Mouse (Mus musculus) hindbrain, embryonic 14.5 days (tissue): ENCODE results near the gene Cbr4. TPM values are rescaled to one million over a fixed set of nuclear protein-coding genes. Genes with fewer than 3 reads are reported as not detected.
A peak's percentile ranks its signal among the peaks of the same experiment; 100 is the strongest.

Experiments used
- ATAC-seq: fragments of 200-750 bp; cut with Nextera tagmentation; 2 replicates; pipeline ENCODE4 v1.8.0; 2017; ENCODE audit warnings: moderate number of reproducible peaks, mild to moderate bottlenecking, moderate TSS enrichment, moderate library complexity; ENCODE audit not compliant: low FRiP score
- DNase-seq: peaks from one replicate; pipeline ENCODE4 v3.0.0-alpha.2; 2015; ENCODE audit warnings: low spot score
- H3K27ac ChIP-seq: fragments of 300-500 bp; sonication (generic); 2 replicates; pipeline ENCODE4 v1.5.1; 2014; ENCODE audit warnings: mild to moderate bottlenecking, moderate library complexity
- H3K27me3 ChIP-seq: fragments of 300-500 bp; sonication (generic); 2 replicates; pipeline ENCODE4 v1.6.1; 2014; ENCODE audit warnings: mild to moderate bottlenecking, low read length, mixed read lengths; ENCODE audit not compliant: control insufficient read depth, insufficient read depth
- H3K36me3 ChIP-seq: fragments of 300-500 bp; sonication (generic); replicated peaks from 2 replicates; pipeline ENCODE4 v1.6.1; 2014; ENCODE audit not compliant: control insufficient read depth, insufficient read depth
- H3K4me1 ChIP-seq: fragments of 300-500 bp; sonication (generic); replicated peaks from 2 replicates; pipeline ENCODE4 v1.6.1; 2014; ENCODE audit warnings: antibody characterized with exemption, low read length, mixed read lengths; ENCODE audit not compliant: control insufficient read depth, insufficient read depth
- H3K4me2 ChIP-seq: fragments of 300-500 bp; sonication (generic); replicated peaks from 2 replicates; pipeline ENCODE4 v1.6.1; 2014; ENCODE audit warnings: mild to moderate bottlenecking, moderate library complexity
- H3K4me3 ChIP-seq: fragments of 300-500 bp; sonication (generic); replicated peaks from 2 replicates; pipeline ENCODE4 v1.5.1; 2014; ENCODE audit warnings: mild to moderate bottlenecking, low read length
- H3K9ac ChIP-seq: fragments of 300-500 bp; sonication (generic); 2 replicates; pipeline ENCODE4 v1.6.1; 2014
- H3K9me3 ChIP-seq: fragments of 300-500 bp; sonication (generic); 2 replicates; pipeline ENCODE4 v1.6.1; 2016; ENCODE audit warnings: low read length; ENCODE audit not compliant: control insufficient read depth
- WGBS: fragments of 180-500 bp; shearing (Covaris S2); extraction: QIAGEN DNeasy Blood & Tissue Kit; methylation state at CpG from one replicate; pipeline ENCODE4 v1.1.7; 2014; 5-methylcytosine and 5-hydroxymethylcytosine counted together
- polyA plus RNA-seq: library from polyadenylated mRNA; unstranded; fragments of >200 nt; fragmentation: Nextera tagmentation; extraction: Ambion mirVana; gene quantifications from 2 replicates; pipeline ENCODE4 v1.2.1, GENCODE M21; 2014

Gene Cbr4
- polyA plus RNA-seq, 1 experiment from 2014 or later, result 22.4 TPM

GRCm38 (mm10) chr8:61462221-61462620, 25.3 kb upstream of the Cbr4 start:
- no peak overlapping the region for H3K9ac ChIP-seq
- H3K36me3 ChIP-seq, result no peaks in the 10 kb centered on the region
- H3K4me3 ChIP-seq, result no peak overlapping the region
- DNase-seq, result no peak
- H3K27ac ChIP-seq, result no peak overlapping the region
- H3K4me2 ChIP-seq, result no peak overlapping the region
- no peaks in the 10 kb centered on the region for H3K27me3 ChIP-seq
- no peaks in the 10 kb centered on the region for H3K9me3 ChIP-seq
- ATAC-seq, result no peak
- 75% methylated on average over 5 of the region's 5 CpGs for WGBS
- peaks cover 6% of the 10 kb centered on the region for H3K4me1 ChIP-seq

DNA sequence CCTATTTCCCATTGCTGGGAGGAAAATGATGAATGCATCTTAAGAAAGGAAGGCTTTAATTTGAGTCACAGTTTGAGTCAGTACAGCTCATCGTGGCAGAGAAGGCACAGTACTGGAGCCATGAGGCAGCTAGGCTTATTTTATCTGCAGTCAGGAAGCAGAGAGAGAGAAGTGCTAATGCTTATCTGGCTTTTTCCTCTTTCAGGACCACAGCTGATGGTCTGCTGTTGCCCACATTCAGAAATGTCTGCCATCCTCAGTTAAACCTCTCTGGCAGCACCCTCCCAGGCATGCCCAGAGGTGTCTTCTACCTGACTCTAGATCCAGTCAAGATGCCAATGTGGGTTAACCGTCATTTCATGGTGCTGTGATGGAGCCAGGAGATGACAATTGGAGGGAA, 23.1 kb upstream of the Cbr4 start:
- 61% methylated on average over 2 of the region's 2 CpGs for WGBS
- ATAC-seq (no peak), DNase-seq (no peak)
- Histone ChIP-seq H3K36me3 (no peaks in the 10 kb centered on the region), H3K4me3 (no peak overlapping the region), H3K27ac (no peak overlapping the region), H3K4me1 (peaks cover 15% of the 10 kb centered on the region), H3K4me2 (no peak overlapping the region), H3K27me3 (no peaks in the 10 kb centered on the region), H3K9me3 (no peaks in the 10 kb centered on the region), H3K9ac (no peak overlapping the region)

DNA sequence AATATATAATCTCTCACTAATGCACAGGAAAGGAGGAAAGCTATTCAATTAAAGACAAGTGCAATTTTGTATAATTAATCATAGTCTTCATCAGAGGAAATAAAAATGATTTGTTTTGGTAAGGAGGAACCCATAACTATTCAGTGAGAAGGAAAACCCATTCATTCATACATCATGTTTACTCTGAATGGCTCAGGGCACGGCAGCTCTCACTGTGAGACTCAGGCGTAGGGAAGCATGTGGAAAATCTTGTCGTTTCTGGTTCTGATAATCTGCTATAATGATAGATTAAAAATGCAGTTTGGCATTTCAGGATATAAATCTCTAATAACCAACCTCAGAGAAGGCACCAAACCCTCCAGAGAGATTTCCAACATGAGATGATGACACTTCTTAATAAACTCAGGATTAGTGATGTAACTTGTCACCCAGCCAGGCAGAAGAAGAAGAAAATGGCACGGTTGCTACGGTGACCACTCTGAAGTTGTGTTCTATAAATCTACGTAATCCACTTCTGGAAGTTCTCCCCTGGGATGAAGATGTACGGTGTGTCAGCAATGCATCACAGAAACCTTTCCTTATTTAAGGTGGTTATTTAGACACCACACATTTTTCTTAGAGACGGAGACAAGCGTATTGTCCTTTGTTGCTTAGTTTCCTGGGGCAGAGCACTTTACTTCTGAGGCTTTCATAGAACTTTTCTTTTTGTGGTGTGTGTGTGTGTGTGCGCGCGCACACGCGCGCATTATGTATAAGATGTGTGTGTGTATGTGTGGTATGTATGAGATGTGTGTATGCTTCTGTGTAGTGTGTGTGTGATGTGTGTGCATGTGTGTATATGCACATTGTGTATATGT, 20.6 kb upstream of the Cbr4 start:
- 65% methylated on average over 15 of the region's 15 CpGs for WGBS

DNA sequence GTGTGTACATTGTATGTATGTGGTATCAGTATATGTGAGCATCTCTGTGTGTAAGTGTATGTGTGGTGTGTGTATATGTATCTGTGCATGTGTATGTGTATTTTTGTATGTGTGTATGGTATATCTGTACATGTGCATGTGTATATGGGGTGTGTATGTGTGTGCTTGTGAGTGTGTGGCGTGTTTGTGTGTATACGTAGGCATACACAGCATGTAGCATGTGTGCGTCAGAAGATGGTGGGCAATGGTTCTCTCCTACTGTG, 20.1 kb upstream of the Cbr4 start:
- Histone ChIP-seq H3K4me3 (no peak overlapping the region), H3K4me2 (no peak overlapping the region), H3K9ac (no peak overlapping the region), H3K36me3 (no peaks in the 10 kb centered on the region), H3K4me1 (peaks cover 15% of the 10 kb centered on the region), H3K27me3 (no peaks in the 10 kb centered on the region), H3K27ac (0 out of 2 replicates have a peak overlapping the region, but pooled peaks have one; percentile 28), H3K9me3 (no peaks in the 10 kb centered on the region)
- DNase-seq (no peak), ATAC-seq (no peak)
- WGBS, result 91% methylated on average over 3 of the region's 3 CpGs

More for the DNA sequence above, 20.6 kb upstream of the Cbr4 start:
- Histone ChIP-seq H3K27me3 (no peaks in the 10 kb centered on the region), H3K4me3 (no peak overlapping the region), H3K9me3 (no peaks in the 10 kb centered on the region), H3K4me1 (peaks cover 15% of the 10 kb centered on the region), H3K4me2 (no peak overlapping the region), H3K36me3 (no peaks in the 10 kb centered on the region), H3K9ac (no peak overlapping the region), H3K27ac (0 out of 2 replicates have a peak overlapping the region, but pooled peaks have one; percentile 28)
- ATAC-seq (0 out of 2 replicates have a peak, but pooled peaks have one; percentile 31), DNase-seq (no peak)

DNA sequence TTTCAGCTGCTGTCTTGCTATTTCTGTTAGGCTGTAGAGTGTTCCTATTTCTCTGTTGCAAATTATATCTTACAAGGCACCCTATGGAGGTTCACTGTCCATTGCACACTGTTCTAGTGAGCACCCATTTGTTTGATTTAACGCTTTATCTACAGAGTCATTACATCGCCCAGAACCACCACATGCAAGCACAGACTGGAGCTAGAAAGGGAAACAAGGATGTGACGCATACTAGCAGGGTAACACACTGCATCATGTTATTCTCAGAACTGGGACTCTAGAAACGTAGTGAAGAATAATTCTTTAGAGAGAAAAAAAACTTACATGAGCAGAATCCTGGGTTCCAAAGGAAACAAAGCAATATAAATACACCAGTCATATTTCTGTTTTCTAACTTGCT, 17.3 kb upstream of the Cbr4 start:
- ATAC-seq, result no peak
- 87% methylated on average over 4 of the region's 4 CpGs for WGBS
- Histone ChIP-seq H3K9ac (no peak overlapping the region), H3K27ac (no peak overlapping the region), H3K4me2 (no peak overlapping the region), H3K4me1 (peaks cover 15% of the 10 kb centered on the region), H3K4me3 (no peak overlapping the region), H3K9me3 (no peaks in the 10 kb centered on the region), H3K36me3 (no peaks in the 10 kb centered on the region), H3K27me3 (no peaks in the 10 kb centered on the region)
- DNase-seq, result no peak

- Histone ChIP-seq H3K9me3 (no peaks in the 10 kb centered on the region), H3K4me2 (no peak overlapping the region), H3K36me3 (no peaks in the 10 kb centered on the region), H3K27ac (no peak overlapping the region), H3K4me3 (no peak overlapping the region), H3K27me3 (no peaks in the 10 kb centered on the region), H3K9ac (no peak overlapping the region), H3K4me1 (no peaks in the 10 kb centered on the region)
- WGBS, result 56% methylated on average over 6 of the region's 6 CpGs
- DNase-seq (no peak), ATAC-seq (no peak)
Observed at GRCm38 (mm10) chr8:61475251-61475673, 12.3 kb upstream of the Cbr4 start.

GRCm38 (mm10) chr8:61476160-61476559, 11.4 kb upstream of the Cbr4 start:
- ATAC-seq (no peak), DNase-seq (no peak)
- Histone ChIP-seq H3K4me2 (no peak overlapping the region), H3K36me3 (no peaks in the 10 kb centered on the region), H3K4me1 (no peaks in the 10 kb centered on the region), H3K4me3 (no peak overlapping the region), H3K27ac (no peak overlapping the region), H3K27me3 (no peaks in the 10 kb centered on the region), H3K9ac (no peak overlapping the region), H3K9me3 (no peaks in the 10 kb centered on the region)
- 87% methylated on average over 9 of the region's 9 CpGs for WGBS

DNA sequence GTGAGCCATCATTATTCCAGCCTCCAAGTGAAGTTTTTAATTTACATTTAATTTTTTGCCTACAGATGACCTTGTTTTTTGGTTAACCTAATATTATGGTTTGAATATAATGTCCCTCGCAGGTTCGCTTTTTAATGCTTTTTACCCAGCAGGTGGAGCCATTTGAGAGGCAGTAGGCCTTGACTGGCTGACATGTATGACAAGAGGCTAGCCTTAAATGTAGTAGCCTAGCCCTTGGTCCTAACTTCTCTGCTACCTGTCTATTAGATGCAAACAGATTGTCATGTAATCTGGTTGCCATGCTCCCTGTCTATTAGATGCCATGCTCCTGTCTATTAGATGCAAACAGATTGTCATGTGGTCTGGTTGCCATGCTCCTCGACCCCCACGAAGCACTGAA, 9.4 kb upstream of the Cbr4 start:
- ATAC-seq (no peak), DNase-seq (no peak)
- Histone ChIP-seq H3K9me3 (no peaks in the 10 kb centered on the region), H3K4me2 (no peak overlapping the region), H3K9ac (no peak overlapping the region), H3K4me1 (no peaks in the 10 kb centered on the region), H3K27ac (no peak overlapping the region), H3K4me3 (no peak overlapping the region), H3K36me3 (no peaks in the 10 kb centered on the region), H3K27me3 (no peaks in the 10 kb centered on the region)
- 91% methylated on average over 4 of the region's 4 CpGs for WGBS

GRCm38 (mm10) chr8:61478793-61479192, 8.7 kb upstream of the Cbr4 start:
- Histone ChIP-seq H3K27me3 (no peaks in the 10 kb centered on the region), H3K36me3 (no peaks in the 10 kb centered on the region), H3K4me3 (no peak overlapping the region), H3K27ac (no peak overlapping the region), H3K9me3 (no peaks in the 10 kb centered on the region), H3K4me1 (no peaks in the 10 kb centered on the region), H3K9ac (no peak overlapping the region), H3K4me2 (no peak overlapping the region)
- ATAC-seq (no peak), DNase-seq (no peak)
- WGBS, result 82% methylated on average over 8 of the region's 8 CpGs
